In genomic region chr14:16242947-16243602, GRCm38 (mm10) we compare ENCODE assay signal across 8 mouse cellular contexts. TPM values are rescaled to one million over a fixed set of nuclear protein-coding genes. Genes with fewer than 3 reads are reported as not detected.
DNase-seq lines count a peak whose midpoint lies in the region; ATAC-seq and TF ChIP-seq lines count a peak whose summit lies in the region.

No protein-coding gene starts in this region.

- DNase-seq in ES-E14 (ENCODE audit: low read depth, low spot score): peak; percentile 53
- DNase-seq in cerebellum, adult 8-10 months: peak; percentile 93
- peak; percentile 82 for DNase-seq in forelimb bud, embryonic 11.5 days (ENCODE audit: low read depth, low spot score)
- DNase-seq in heart, postnatal 4 days: peak; percentile 92
- DNase-seq in layer of hippocampus, adult 8-10 months (ENCODE audit: low spot score in 2 of 2): peak; percentile 83 to 86
- DNase-seq in lung, embryonic 14.5 days: peak; percentile 89
- DNase-seq in testis, postnatal 14 days (ENCODE audit: low spot score): peak; percentile 86

- peak overlapping the region; percentile 40; the same call in 1 of the 2 replicates for H3K27ac ChIP-seq in ES-E14 (ENCODE audit: insufficient read depth, low read depth, low read length, poor library complexity, severe bottlenecking)
- H3K27ac ChIP-seq in lung, embryonic 14.5 days (ENCODE audit: low read depth): peak overlapping the region; percentile 78

- no peaks in the 10 kb centered on the region for H3K9me3 ChIP-seq in ES-E14 (ENCODE audit: control insufficient read depth, insufficient read depth, low read depth, low read length)
- H3K9me3 ChIP-seq in lung, embryonic 14.5 days (ENCODE audit: low read depth, low read length): no peaks in the 10 kb centered on the region

- peak overlapping the region; percentile 66 for H3K4me2 ChIP-seq in lung, embryonic 14.5 days

- no peaks in the 10 kb centered on the region for H3K27me3 ChIP-seq in lung, embryonic 14.5 days (ENCODE audit: insufficient read depth, low read length)

- peak overlapping the region; percentile 75 for H3K4me3 ChIP-seq in ES-E14 (ENCODE audit: insufficient read depth in 1 of 2, low read depth in 1 of 2, low read length in 2 of 2, poor library complexity in 1 of 2, severe bottlenecking in 1 of 2)
- peak overlapping the region; percentile 56 for H3K4me3 ChIP-seq in lung, embryonic 14.5 days (ENCODE audit: low read depth, low read length)

- peak; percentile 91 for ATAC-seq in lung, embryonic 14.5 days (ENCODE audit: insufficient read depth)
- peak; percentile 83 for ATAC-seq in neutrophil, adult 5-6 weeks (ENCODE audit: extremely low read depth, insufficient number of reproducible peaks, low FRiP score, poor library complexity, severe bottlenecking)

- no peaks in the 10 kb centered on the region for H3K4me1 ChIP-seq in ES-E14 (ENCODE audit: control insufficient read depth in 2 of 2, insufficient read depth in 2 of 2, low read length in 2 of 2, poor library complexity in 1 of 2)
- H3K4me1 ChIP-seq in lung, embryonic 14.5 days (ENCODE audit: insufficient read depth): peaks cover 4% of the 10 kb centered on the region; the same call in 1 of the 2 replicates

- no peaks in the 10 kb centered on the region; the same call in 1 of the 2 replicates for H3K36me3 ChIP-seq in ES-E14 (ENCODE audit: control insufficient read depth, insufficient read depth, low read length, poor library complexity, severe bottlenecking)
- no peaks in the 10 kb centered on the region for H3K36me3 ChIP-seq in lung, embryonic 14.5 days (ENCODE audit: insufficient read depth)

- in situ Hi-C loops in ES-E14 (cut with MboI; ENCODE audit: low sequenced_read_pairs in 2 of 2, unreplicated experiment in 2 of 2): no loop called here

- 2% methylated on average over 34 of the region's 34 CpGs for WGBS in lung, embryonic 14.5 days

- H3K9ac ChIP-seq in ES-E14 (ENCODE audit: insufficient read depth, low read depth, low read length, poor library complexity, severe bottlenecking): peak overlapping the region; percentile 84
- H3K9ac ChIP-seq in lung, embryonic 14.5 days: peak overlapping the region; percentile 67

- TF ChIP-seq CTCF in lung, embryonic 14.5 days (IDR thresholded peaks at IDR 0.05; ENCODE audit: low read depth): peak; percentile 36

TF ChIP-seq in ES-E14, 5 proteins besides CTCF, POLR2A, EP300 and RAD21:
- TF ChIP-seq ZNF384 (IDR thresholded peaks at IDR 0.05; ENCODE audit: low read depth, low read length) (no peak), HCFC1 (IDR thresholded peaks at IDR 0.05; ENCODE audit: borderline replicate concordance, insufficient read depth, low read length) (peak; percentile 41; the same call in 1 of the 2 replicates)
TF ChIP-seq in ES-E14: peak in this region for 1.

RNA-seq across cellular contexts. Expression of gene Ngly1, which starts 6.0 kb away (rescaled TPM):
- 5.4 and 6.9 TPM in 2 replicates for total RNA-seq in ES-E14 (2012; rRNA removed)
- 10 to 100 TPM; 28.2 to 29.8 TPM for total RNA-seq in heart, postnatal 4 days (2021)
- 10 to 100 TPM; 27.9 to 33.7 (median 32.1) TPM for total RNA-seq in layer of hippocampus, adult 8-10 months (2022)
- 29.9 and 30.4 TPM in 2 replicates for polyA plus RNA-seq in lung, embryonic 14.5 days (2014; fragmentation: Nextera tagmentation; extraction: Ambion mirVana)
- total RNA-seq in neutrophil, adult 5-6 weeks (2017): 81.8 TPM in 2 replicates

RNA-seq across cellular contexts. Expression of gene Oxsm, which starts 6.5 kb away (rescaled TPM):
- 6.6 and 6.7 TPM in 2 replicates for total RNA-seq in ES-E14 (2012; rRNA removed)
- total RNA-seq in heart, postnatal 4 days (2021): 10 to 100 TPM; 13.7 to 14.7 TPM
- 10 to 100 TPM; 10.2 to 12.9 (median 12.1) TPM for total RNA-seq in layer of hippocampus, adult 8-10 months (2022)
- polyA plus RNA-seq in lung, embryonic 14.5 days (2014; fragmentation: Nextera tagmentation; extraction: Ambion mirVana): 1.6 and 2.1 TPM in 2 replicates
- 9.6 and 10.5 TPM in 2 replicates for total RNA-seq in neutrophil, adult 5-6 weeks (2017)

Comparison
In these comparisons a context has a peak if more than half of its experiments do, and no peak if none do; other contexts are left out.
1. Peak in every context shown above with its lines: DNase-seq, ATAC-seq, H3K4me3 ChIP-seq and H3K27ac ChIP-seq.